Mouse (Mus musculus): Measurements from ENCODE around the gene Ell3. TPM values are rescaled to one million over a fixed set of nuclear protein-coding genes. Genes with fewer than 3 reads are reported as not detected.

Gene Ell3
- polyA plus RNA-seq, 1 experiment = not detected

GRCm38 (mm10) chr2:121408160-121408559, 35.9 kb downstream of the Ell3 start:
- Histone ChIP-seq H3K27ac (ENCODE audit: insufficient read depth, low read length) (no peak overlapping the region), H3K4me3 (ENCODE audit: insufficient read depth, low read length) (no peak overlapping the region), H3K4me1 (ENCODE audit: control insufficient read depth, insufficient read depth, low read length) (no peaks in the 10 kb centered on the region)
- TF ChIP-seq POLR2A (IDR thresholded peaks at IDR 0.05; ENCODE audit: low read depth, low read length) (no peak), CTCF (IDR thresholded peaks at IDR 0.05; ENCODE audit: borderline replicate concordance, insufficient read depth, low read length) (no peak)

GRCm38 (mm10) chr2:121403296-121403695, 40.8 kb downstream of the Ell3 start:
- H3K4me3 ChIP-seq (ENCODE audit: insufficient read depth, low read length) = no peak overlapping the region
- H3K4me1 ChIP-seq (ENCODE audit: control insufficient read depth, insufficient read depth, low read length) = no peaks in the 10 kb centered on the region
- no peak for TF ChIP-seq POLR2A (IDR thresholded peaks at IDR 0.05; ENCODE audit: low read depth, low read length)
- TF ChIP-seq CTCF (IDR thresholded peaks at IDR 0.05; ENCODE audit: borderline replicate concordance, insufficient read depth, low read length) = no peak
- H3K27ac ChIP-seq (ENCODE audit: insufficient read depth, low read length) = no peak overlapping the region

- no peaks in the 10 kb centered on the region for H3K4me1 ChIP-seq (ENCODE audit: control insufficient read depth, insufficient read depth, low read length)
- no peak overlapping the region for H3K27ac ChIP-seq (ENCODE audit: insufficient read depth, low read length)
- TF ChIP-seq CTCF (IDR thresholded peaks at IDR 0.05; ENCODE audit: borderline replicate concordance, insufficient read depth, low read length) (no peak), POLR2A (IDR thresholded peaks at IDR 0.05; ENCODE audit: low read depth, low read length) (no peak)
- H3K4me3 ChIP-seq (ENCODE audit: insufficient read depth, low read length) = no peak overlapping the region
Measured at GRCm38 (mm10) chr2:121396624-121397023, 47.5 kb downstream of the Ell3 start.

Other genes starting within 250 kb of the Ell3 start
- gene Trp53bp1, start 172.9 kb downstream of the Ell3 start, polyA plus RNA-seq (2011; ENCODE audit: insufficient read length, low read depth, missing spikeins) = 54.5 and 61.5 TPM in 2 replicates
- gene Map1a, start 154.7 kb downstream of the Ell3 start, polyA plus RNA-seq (2011; ENCODE audit: insufficient read length, low read depth, missing spikeins) = 61.1 and 75.0 TPM in 2 replicates
- gene Ppip5k1, start 88.9 kb downstream of the Ell3 start, polyA plus RNA-seq (2011; ENCODE audit: insufficient read length, low read depth, missing spikeins) = 8.4 and 9.0 TPM in 2 replicates
- not detected in 2 replicates for gene Ckmt1, start 86.6 kb downstream of the Ell3 start, polyA plus RNA-seq (2011; ENCODE audit: insufficient read length, low read depth, missing spikeins)
- gene Strc, start 57.1 kb downstream of the Ell3 start, polyA plus RNA-seq (2011; ENCODE audit: insufficient read length, low read depth, missing spikeins) = not detected in 2 replicates
- gene Pdia3, start 30.5 kb downstream of the Ell3 start, polyA plus RNA-seq (2011; ENCODE audit: insufficient read length, low read depth, missing spikeins) = 1,111 and 1,129 TPM in 2 replicates
- 1.5 and 2.8 TPM in 2 replicates for gene Catsper2, start 30.5 kb downstream of the Ell3 start, polyA plus RNA-seq (2011; ENCODE audit: insufficient read length, low read depth, missing spikeins)
- gene Serf2, start 4.9 kb upstream of the Ell3 start, polyA plus RNA-seq (2011; ENCODE audit: insufficient read length, low read depth, missing spikeins) = 553 and 625 TPM in 2 replicates
- gene Hypk, start 9.0 kb upstream of the Ell3 start, polyA plus RNA-seq (2011; ENCODE audit: insufficient read length, low read depth, missing spikeins) = 80.6 and 86.4 TPM in 2 replicates
- gene Serinc4, start 12.5 kb upstream of the Ell3 start, polyA plus RNA-seq (2011; ENCODE audit: insufficient read length, low read depth, missing spikeins) = 0.63 TPM in 1 of 2 replicates, not detected in the other
- 24.7 and 28.7 TPM in 2 replicates for gene Mfap1b, start 29.8 kb upstream of the Ell3 start, polyA plus RNA-seq (2011; ENCODE audit: insufficient read length, low read depth, missing spikeins)
- gene Mfap1a, start 62.4 kb upstream of the Ell3 start, polyA plus RNA-seq (2011; ENCODE audit: insufficient read length, low read depth, missing spikeins) = 27.8 and 31.9 TPM in 2 replicates
- gene Wdr76, start 62.4 kb upstream of the Ell3 start, polyA plus RNA-seq (2011; ENCODE audit: insufficient read length, low read depth, missing spikeins) = 6.6 and 8.6 TPM in 2 replicates